Mouse (Mus musculus) olfactory bulb, adult 2 months (tissue): ENCODE measurements around the gene Gm4737.

Source experiments
- CTCF ChIP-seq: fragments of 200-500 bp; IDR thresholded peaks from 2 replicates; pipeline ENCODE4 v1.5.1; 2012; ENCODE audit warnings: low read depth, mild to moderate bottlenecking, low read length, moderate library complexity; ENCODE audit not compliant: insufficient read depth
- POLR2A ChIP-seq: fragments of 200-500 bp; IDR thresholded peaks from 2 replicates; pipeline ENCODE4 v1.6.1; 2012; ENCODE audit warnings: mild to moderate bottlenecking, low read depth, low read length, moderate library complexity; ENCODE audit not compliant: insufficient read depth

DNA sequence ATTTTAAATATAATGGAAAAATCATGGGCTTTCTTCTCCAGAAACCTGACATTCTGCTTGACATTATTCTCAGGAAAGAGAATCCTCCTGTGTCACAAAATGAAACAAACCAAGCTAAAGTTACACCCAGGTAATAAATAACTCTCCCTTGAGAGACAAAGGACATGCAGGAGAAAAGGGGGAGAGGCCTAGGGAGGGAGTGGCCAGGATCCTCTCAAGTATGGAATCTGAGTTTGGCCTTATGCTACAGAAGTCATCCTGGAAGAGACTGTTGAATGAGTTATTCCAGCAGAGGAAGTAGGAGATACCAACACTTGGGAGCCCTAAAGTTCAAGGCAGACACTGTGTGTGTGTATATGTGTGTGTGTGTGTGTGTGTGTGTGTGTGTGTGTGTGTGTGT, 32.6 kb downstream of the Gm4737 start:
- no peak for TF ChIP-seq POLR2A
- no peak for TF ChIP-seq CTCF
